Mouse (Mus musculus): Measurements from ENCODE around the gene Mindy2.
"Not testable (repeated sequence)": the region's sequence is repeated elsewhere in the genome, so short reads cannot be mapped to it uniquely, and the experiment has no call there.

Gene Mindy2

DNA sequence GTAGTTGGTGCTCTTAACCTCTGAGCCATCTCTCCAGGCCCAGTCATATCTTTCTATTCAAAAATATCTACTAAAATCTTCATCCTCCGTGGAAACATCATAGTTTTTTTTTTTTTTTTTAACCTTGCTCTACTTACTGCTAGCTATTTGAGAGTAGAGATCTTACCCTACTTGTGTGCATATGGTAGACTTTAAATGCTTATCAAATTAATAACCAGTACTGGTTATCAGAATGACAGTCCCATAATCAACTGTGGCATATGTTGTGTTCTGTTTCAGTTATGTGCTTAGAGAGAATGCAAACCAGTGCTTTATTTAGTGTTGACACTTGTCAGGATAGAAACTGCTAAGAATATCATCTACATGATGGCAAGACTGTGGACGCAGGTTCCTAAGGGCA is 78.9 kb downstream of the Mindy2 start:
- no peak for DNase-seq

DNA sequence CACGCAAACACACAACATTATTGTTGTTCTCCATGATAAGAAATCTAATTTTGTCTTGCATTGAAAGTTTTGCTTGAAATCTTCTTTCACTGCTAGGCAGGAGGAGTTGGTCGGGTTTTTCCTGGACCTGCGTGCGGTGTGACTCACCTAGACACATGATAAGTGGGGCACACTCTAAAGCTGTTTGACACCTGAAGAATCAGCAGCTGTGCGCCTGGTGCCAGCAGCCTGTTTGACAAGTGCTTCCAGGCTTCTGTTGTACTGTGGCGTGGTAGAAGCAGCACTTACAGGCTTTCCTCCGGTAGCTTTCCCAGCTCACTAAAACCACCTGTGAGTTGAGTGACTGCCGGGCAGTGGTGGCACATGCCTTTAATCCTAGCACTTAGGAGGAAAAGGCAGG is 86.6 kb downstream of the Mindy2 start:
- DNase-seq, result peak; percentile 50

DNA sequence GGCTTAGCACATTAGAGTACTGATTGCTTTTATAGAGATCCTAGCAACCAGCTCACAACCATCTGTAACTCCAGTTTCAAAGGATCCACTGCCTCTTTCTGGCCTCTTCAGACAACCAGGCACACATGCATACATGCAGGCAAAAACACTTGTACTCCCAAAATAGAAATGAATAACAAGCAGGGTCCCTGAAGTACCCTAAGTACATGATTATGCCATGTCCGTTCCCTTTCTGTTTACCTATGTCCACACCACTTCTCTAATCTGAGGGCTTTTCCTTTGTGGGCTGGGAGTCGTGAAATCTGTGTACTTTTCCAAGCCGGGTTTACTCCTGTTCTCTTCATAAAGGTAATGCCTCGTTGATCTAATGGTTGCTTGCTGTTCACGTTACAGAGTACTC is 89.3 kb downstream of the Mindy2 start:
- peak; percentile 53 for DNase-seq

DNA sequence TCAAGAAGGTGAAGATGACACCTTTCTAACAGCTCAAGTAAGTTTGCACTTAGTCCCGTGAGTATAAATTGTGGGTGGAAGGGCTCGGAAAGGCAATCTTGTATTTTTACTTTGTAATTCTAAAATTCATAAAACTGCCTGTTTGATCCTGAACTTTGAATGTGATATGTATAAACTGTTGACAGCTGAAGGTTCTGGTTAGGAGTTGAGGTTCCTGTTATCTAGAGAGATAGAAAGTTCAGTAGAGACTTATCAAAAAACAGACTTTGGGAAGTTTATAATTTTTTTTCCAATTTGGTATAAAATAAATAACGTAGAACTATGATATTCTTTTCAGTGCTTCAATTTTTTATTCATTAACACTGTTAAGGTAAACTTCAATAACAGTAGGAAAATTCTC is 94.1 kb downstream of the Mindy2 start:
- no peak for DNase-seq

DNA sequence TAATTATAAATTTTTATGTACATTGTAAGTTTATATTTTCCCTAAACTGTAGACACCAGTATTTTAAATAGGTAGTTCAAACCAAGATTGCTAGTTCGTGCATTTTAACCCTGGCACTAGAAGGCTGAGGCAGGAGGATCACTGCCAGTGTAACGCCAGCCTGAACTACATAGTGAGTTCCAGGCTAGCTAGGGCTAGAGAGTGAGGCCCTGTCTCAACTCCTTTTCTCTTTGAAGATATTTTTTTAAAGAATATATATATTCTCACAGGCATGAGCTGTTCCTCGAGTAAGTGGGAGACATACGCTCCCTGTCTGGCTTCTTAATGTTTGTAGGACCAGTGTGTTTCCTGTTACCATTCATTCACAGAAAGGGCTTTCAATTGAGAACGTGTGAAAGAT is 100.2 kb downstream of the Mindy2 start:
- no peak for DNase-seq

DNA sequence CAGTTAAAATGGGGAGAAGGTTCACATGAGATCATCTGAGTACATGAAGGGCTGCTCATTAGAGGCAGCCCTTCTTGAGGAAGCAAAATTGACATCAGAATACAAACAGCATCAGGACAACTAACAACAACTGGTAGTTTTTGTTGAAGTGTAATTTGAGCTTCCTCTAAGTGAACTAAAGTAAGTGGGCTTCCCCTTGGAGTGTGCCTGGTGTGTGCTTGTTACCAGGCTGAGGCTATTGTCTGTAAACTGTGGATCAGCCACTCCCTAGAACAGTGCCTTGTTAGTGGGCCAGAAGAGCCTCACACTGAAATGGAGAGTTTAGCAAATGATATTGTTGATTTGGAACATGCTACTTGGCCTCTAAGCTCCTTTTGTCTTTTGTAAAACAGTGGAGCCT is 101.5 kb downstream of the Mindy2 start:
- DNase-seq, result no peak

DNA sequence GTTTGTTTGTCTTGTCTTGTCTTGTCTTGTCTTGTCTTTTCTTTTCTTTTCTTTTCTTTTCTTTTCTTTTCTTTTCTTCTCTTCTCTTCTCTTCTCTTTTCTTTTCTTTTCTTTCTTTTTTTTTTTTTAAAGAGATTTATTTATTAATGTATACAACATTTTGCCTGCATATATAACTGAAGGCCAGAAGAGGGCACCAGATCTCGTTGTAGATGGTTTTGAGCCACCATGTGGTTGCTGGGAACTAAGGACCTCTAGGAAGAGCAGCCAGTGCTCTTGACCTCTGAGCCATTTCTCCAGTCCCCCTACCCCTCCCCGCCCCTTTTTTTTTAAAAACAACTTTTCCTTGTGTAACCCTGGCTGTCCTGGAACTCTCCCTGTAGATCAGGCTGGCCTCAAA is 104.7 kb downstream of the Mindy2 start:
- DNase-seq, result not testable (repeated sequence)

DNA sequence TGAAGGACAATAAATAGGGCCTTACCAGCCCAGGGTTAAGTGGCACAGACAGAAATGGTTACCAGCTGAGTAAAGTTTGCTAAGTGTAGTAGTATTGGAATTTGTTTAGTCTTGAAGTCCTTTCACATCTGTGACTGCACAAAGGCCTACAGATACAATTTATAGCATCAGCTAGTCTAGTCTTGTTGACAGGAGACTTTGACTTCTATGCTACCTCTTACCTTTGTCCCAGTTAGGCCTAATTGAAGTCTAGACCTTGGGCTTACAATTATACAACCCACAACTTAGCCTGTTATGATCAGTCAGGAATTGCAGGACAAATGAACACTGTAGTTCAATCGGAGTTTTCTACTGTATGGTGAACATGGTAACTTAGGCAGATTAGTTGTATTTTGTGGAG is 105.5 kb downstream of the Mindy2 start:
- no peak for DNase-seq

All from lung, postnatal 36 days (tissue).